Mouse (Mus musculus) inflammation-experienced regulatory T-cells, adult 6 months (primary cell): Measurements from ENCODE around the gene Sh3gl2. TPM values are rescaled to one million over a fixed set of nuclear protein-coding genes. Genes with fewer than 3 reads are reported as not detected.

Experiments
- ATAC-seq: one replicate; pipeline ENCODE4 v1.8.0; 2017
- polyA plus RNA-seq, 3 experiments: library from polyadenylated mRNA; unstranded; fragments of 100-300 nt; shearing (Covaris generic); gene quantifications; one replicate each; pipeline ENCODE4 v1.2.1; 2017

Sh3gl2 gene
- polyA plus RNA-seq, 3 experiments from 2014 or later = not detected

- ATAC-seq = no peak
Measured at GRCm38 (mm10) chr4:85305912-85306573, 101.1 kb downstream of the Sh3gl2 start.

- no peak for ATAC-seq
Measured at GRCm38 (mm10) chr4:85319092-85319491, 114.2 kb downstream of the Sh3gl2 start.

GRCm38 (mm10) chr4:85325454-85325853 is 120.5 kb downstream of the Sh3gl2 start:
- no peak for ATAC-seq

GRCm38 (mm10) chr4:85326052-85326451 is 121.1 kb downstream of the Sh3gl2 start:
- ATAC-seq = no peak

- no peak for ATAC-seq
Measured at GRCm38 (mm10) chr4:85334688-85335200, 129.8 kb downstream of the Sh3gl2 start.

GRCm38 (mm10) chr4:85336356-85336755 is 131.4 kb downstream of the Sh3gl2 start:
- ATAC-seq = no peak

- no peak for ATAC-seq
Measured at GRCm38 (mm10) chr4:85339126-85339525, 134.2 kb downstream of the Sh3gl2 start.

GRCm38 (mm10) chr4:85340686-85341085 is 135.8 kb downstream of the Sh3gl2 start:
- no peak for ATAC-seq

- no peak for ATAC-seq
Measured at GRCm38 (mm10) chr4:85345911-85346310, 141.0 kb downstream of the Sh3gl2 start.

GRCm38 (mm10) chr4:85348079-85348643 is 143.2 kb downstream of the Sh3gl2 start:
- no peak for ATAC-seq

- ATAC-seq = no peak
Measured at GRCm38 (mm10) chr4:85362661-85363060, 157.7 kb downstream of the Sh3gl2 start.

- ATAC-seq = no peak
Measured at GRCm38 (mm10) chr4:85363205-85363604, 158.3 kb downstream of the Sh3gl2 start.

GRCm38 (mm10) chr4:85371036-85371435 is 166.1 kb downstream of the Sh3gl2 start:
- ATAC-seq = no peak

GRCm38 (mm10) chr4:85374801-85375200 is 169.9 kb downstream of the Sh3gl2 start:
- no peak for ATAC-seq

- ATAC-seq = no peak
Measured at GRCm38 (mm10) chr4:85376187-85376586, 171.3 kb downstream of the Sh3gl2 start.

GRCm38 (mm10) chr4:85376610-85377009 is 171.7 kb downstream of the Sh3gl2 start:
- ATAC-seq = no peak

GRCm38 (mm10) chr4:85385241-85385640 is 180.3 kb downstream of the Sh3gl2 start:
- ATAC-seq = no peak

GRCm38 (mm10) chr4:85387676-85388075 is 182.8 kb downstream of the Sh3gl2 start:
- no peak for ATAC-seq

GRCm38 (mm10) chr4:85391795-85392194 is 186.9 kb downstream of the Sh3gl2 start:
- ATAC-seq = no peak

- ATAC-seq = no peak
Measured at GRCm38 (mm10) chr4:85398765-85399164, 193.8 kb downstream of the Sh3gl2 start.

- ATAC-seq = no peak
Measured at GRCm38 (mm10) chr4:85402823-85403222, 197.9 kb downstream of the Sh3gl2 start.

- no peak for ATAC-seq
Measured at GRCm38 (mm10) chr4:85404424-85405194, 199.7 kb downstream of the Sh3gl2 start.

- ATAC-seq = no peak
Measured at GRCm38 (mm10) chr4:85405276-85405675, 200.3 kb downstream of the Sh3gl2 start.

- no peak for ATAC-seq
Measured at GRCm38 (mm10) chr4:85416466-85416865, 211.5 kb downstream of the Sh3gl2 start.
